Mouse (Mus musculus) megakaryocyte-erythroid progenitor cell, adult 5 weeks (primary cell): ENCODE data around the gene Dhx8. TPM values are rescaled to one million over a fixed set of nuclear protein-coding genes. Genes with fewer than 3 reads are reported as not detected.

Source experiments
- polyA plus RNA-seq: library from polyadenylated mRNA; stranded (reverse); fragments of >175 nt; gene quantifications from 2 replicates; pipeline ENCODE4 v1.2.3, GENCODE M21; 2012

The Dhx8 gene
- polyA plus RNA-seq, result 8.7 and 14.3 TPM in 2 replicates

GRCm38 (mm10) chr11:101732518-101733440 is at the start of gene Dhx8:
Gene Dhx8, plus strand, starts transcription at chr11:101732919.

GRCm38 (mm10) chr11:101785143-101785851 is 52.6 kb downstream of the Dhx8 start, which contains the start of gene Etv4:
Gene Etv4, minus strand, starts transcription at chr11:101785371.

Other genes starting within 250 kb of the Dhx8 start
- gene Brca1, start 181.0 kb upstream of the Dhx8 start, polyA plus RNA-seq, result 7.4 and 9.3 TPM in 2 replicates
- gene Nbr1, start 180.8 kb upstream of the Dhx8 start, polyA plus RNA-seq, result 43.7 and 46.7 TPM in 2 replicates
- 1.6 and 2.5 TPM in 2 replicates for gene Tmem106a, start 150.7 kb upstream of the Dhx8 start, polyA plus RNA-seq
- gene Gm11634, start 133.7 kb upstream of the Dhx8 start, polyA plus RNA-seq, result not detected in 2 replicates
- gene Rdm1, start 105.7 kb upstream of the Dhx8 start, polyA plus RNA-seq, result 3.7 and 8.7 TPM in 2 replicates
- 3.3 and 4.0 TPM in 2 replicates for gene Arl4d, start 67.4 kb upstream of the Dhx8 start, polyA plus RNA-seq
- gene Etv4, start 52.5 kb downstream of the Dhx8 start, polyA plus RNA-seq, result 0.61 and 0.70 TPM in 2 replicates
- gene Meox1, start 161.5 kb downstream of the Dhx8 start, polyA plus RNA-seq, result not detected in 2 replicates
- gene Sost, start 234.1 kb downstream of the Dhx8 start, polyA plus RNA-seq, result 0.04 and 0.06 TPM in 2 replicates